Mouse (Mus musculus) cortical plate, adult 2 months (tissue): ENCODE results near the gene Kctd2.

Experiments used
- CTCF ChIP-seq: fragments of 200-500 bp; IDR thresholded peaks from 2 replicates; pipeline ENCODE4 v1.5.1; 2011; ENCODE audit warnings: mild to moderate bottlenecking, control low read depth, low read length; ENCODE audit not compliant: insufficient read depth; ENCODE audit errors: extremely low read depth
- POLR2A ChIP-seq: fragments of 200-500 bp; IDR thresholded peaks from 2 replicates; pipeline ENCODE4 v1.6.1; 2011; ENCODE audit warnings: mild to moderate bottlenecking, low read length, control low read depth; ENCODE audit not compliant: insufficient read depth; ENCODE audit errors: extremely low read depth

GRCm38 (mm10) chr11:115423091-115423490 lies 3.2 kb downstream of the Kctd2 start:
- TF ChIP-seq CTCF, result no peak
- TF ChIP-seq POLR2A, result no peak
